Mouse (Mus musculus) ES-E14 (cell line): Measurements from ENCODE around the gene Rspo1.

Experiments
- HCFC1 ChIP-seq: IDR thresholded peaks from 2 replicates; pipeline ENCODE4 v1.6.1; 2012; ENCODE audit warnings: low read length, inconsistent platforms, borderline replicate concordance; ENCODE audit not compliant: insufficient read depth
- ZC3H11A ChIP-seq: IDR thresholded peaks from 2 replicates; pipeline ENCODE4 v1.6.1; 2012; ENCODE audit warnings: low read depth, mild to moderate bottlenecking, inconsistent platforms, low read length, borderline replicate concordance
- ZNF384 ChIP-seq: IDR thresholded peaks from 2 replicates; pipeline ENCODE4 v1.6.1; 2012; ENCODE audit warnings: low read depth, low read length, inconsistent platforms

DNA sequence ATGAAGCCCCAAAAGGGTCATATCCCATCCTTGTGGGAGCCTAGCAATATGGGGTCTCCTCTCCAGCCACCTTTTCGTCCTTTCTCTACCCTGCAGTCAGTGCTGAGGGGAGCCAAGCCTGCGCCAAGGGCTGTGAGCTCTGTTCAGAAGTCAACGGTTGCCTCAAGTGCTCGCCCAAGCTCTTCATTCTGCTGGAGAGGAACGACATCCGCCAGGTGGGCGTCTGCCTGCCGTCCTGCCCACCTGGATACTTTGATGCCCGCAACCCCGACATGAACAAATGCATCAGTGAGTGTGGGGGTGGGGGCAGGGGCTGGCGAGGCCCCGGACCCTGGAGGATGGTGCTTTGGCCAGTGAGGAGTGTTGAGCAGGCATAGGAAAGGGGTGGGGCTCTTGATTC is 18.7 kb downstream of the Rspo1 start:
- TF ChIP-seq ZC3H11A: no peak
- TF ChIP-seq HCFC1: no peak
- TF ChIP-seq ZNF384: no peak
